Mouse (Mus musculus) adrenal gland, postnatal 25 days (tissue): ENCODE measurements around the gene Tap1. TPM values are rescaled to one million over a fixed set of nuclear protein-coding genes. Genes with fewer than 3 reads are reported as not detected.
"Not testable (repeated sequence)": the region's sequence is repeated elsewhere in the genome, so short reads cannot be mapped to it uniquely, and the experiment has no call there.

Experiments used
- DNase-seq: peaks from one replicate; pipeline ENCODE4 v3.0.0; 2021; ENCODE audit warnings: mixed read lengths
- total RNA-seq: library from RNA; stranded (reverse); gene quantifications from 2 replicates; pipeline ENCODE4 v1.2.3, GENCODE M21; 2021

The Tap1 gene
- total RNA-seq, 1 experiment from 2014 or later, result 20.9 TPM

- DNase-seq, result not testable (repeated sequence)
These were observed 44.7 kb downstream of the Tap1 start for GRCm38 (mm10) chr17:34232021-34232420.

- peak; percentile 68 for DNase-seq
These were observed 47.6 kb downstream of the Tap1 start for GRCm38 (mm10) chr17:34234926-34235325.

- DNase-seq, result no peak
These were observed 49.3 kb downstream of the Tap1 start for GRCm38 (mm10) chr17:34236691-34237090.

- DNase-seq, result no peak
These were observed 50.4 kb downstream of the Tap1 start for GRCm38 (mm10) chr17:34237741-34238140.

GRCm38 (mm10) chr17:34238706-34239105 is 51.4 kb downstream of the Tap1 start, which contains the start of gene H2-Ob:
Gene H2-Ob, plus strand, starts transcription at chr17:34238903.
- DNase-seq, result no peak

GRCm38 (mm10) chr17:34239601-34240041 is 52.3 kb downstream of the Tap1 start:
- no peak for DNase-seq

GRCm38 (mm10) chr17:34240366-34240765 is 53.0 kb downstream of the Tap1 start:
- DNase-seq, result no peak

GRCm38 (mm10) chr17:34240916-34241315 is 53.6 kb downstream of the Tap1 start:
- no peak for DNase-seq

GRCm38 (mm10) chr17:34244656-34245055 is 57.3 kb downstream of the Tap1 start:
- no peak for DNase-seq

Other genes with a start within 250 kb of the Tap1 start
- gene Pfdn6, start 247.2 kb upstream of the Tap1 start, total RNA-seq, result 101 and 102 TPM in 2 replicates
- gene Wdr46, start 246.9 kb upstream of the Tap1 start, total RNA-seq, result 38.7 and 40.4 TPM in 2 replicates
- 8.5 and 8.9 TPM in 2 replicates for gene B3galt4, start 236.1 kb upstream of the Tap1 start, total RNA-seq
- 57.4 and 70.0 TPM in 2 replicates for gene Vps52, start 231.7 kb upstream of the Tap1 start, total RNA-seq
- 630 and 736 TPM in 2 replicates for gene Rps18, start 231.6 kb upstream of the Tap1 start, total RNA-seq
- 321 and 327 TPM in 2 replicates for gene H2-K1, start 187.2 kb upstream of the Tap1 start, total RNA-seq
- gene Ring1, start 162.9 kb upstream of the Tap1 start, total RNA-seq, result 50.8 and 66.2 TPM in 2 replicates
- gene H2-Ke6, start 159.5 kb upstream of the Tap1 start, total RNA-seq, result 239 TPM in 2 replicates
- gene Slc39a7, start 155.9 kb upstream of the Tap1 start, total RNA-seq, result 149 and 162 TPM in 2 replicates
- 66.8 and 71.0 TPM in 2 replicates for gene Rxrb, start 155.7 kb upstream of the Tap1 start, total RNA-seq
- 0.91 and 3.0 TPM in 2 replicates for gene Col11a2, start 148.1 kb upstream of the Tap1 start, total RNA-seq
- 0.27 TPM in 1 of 2 replicates, not detected in the other for gene H2-Oa, start 95.2 kb upstream of the Tap1 start, total RNA-seq
- gene H2-DMa, start 68.0 kb upstream of the Tap1 start, total RNA-seq, result 9.0 and 11.5 TPM in 2 replicates
- gene Brd2, start 64.9 kb upstream of the Tap1 start, total RNA-seq, result 209 and 233 TPM in 2 replicates
- 1.7 TPM in 1 of 2 replicates, not detected in the other for gene H2-DMb2, start 44.2 kb upstream of the Tap1 start, total RNA-seq
- 2.4 and 3.0 TPM in 2 replicates for gene H2-DMb1, start 34.5 kb upstream of the Tap1 start, total RNA-seq
- 7.0 and 14.5 TPM in 2 replicates for gene Psmb9, start 211 bp downstream of the Tap1 start, total RNA-seq
- gene Psmb8, start 10.2 kb downstream of the Tap1 start, total RNA-seq, result 11.7 and 23.5 TPM in 2 replicates
- gene Tap2, start 16.0 kb downstream of the Tap1 start, total RNA-seq, result 43.1 and 56.6 TPM in 2 replicates
- gene H2-Ob, start 51.4 kb downstream of the Tap1 start, total RNA-seq, result 0.43 TPM in 1 of 2 replicates, not detected in the other
- gene H2-Ab1, start 70.1 kb downstream of the Tap1 start, total RNA-seq, result 15.5 and 17.0 TPM in 2 replicates
- gene H2-Aa, start 100.3 kb downstream of the Tap1 start, total RNA-seq, result 14.2 and 19.2 TPM in 2 replicates
- gene H2-Eb1, start 118.3 kb downstream of the Tap1 start, total RNA-seq, result 14.0 and 18.1 TPM in 2 replicates
- gene H2-Eb2, start 138.1 kb downstream of the Tap1 start, total RNA-seq, result not detected in 2 replicates
- gene Btnl2, start 167.3 kb downstream of the Tap1 start, total RNA-seq, result 0.43 TPM in 1 of 2 replicates, not detected in the other
- not detected in 2 replicates for gene Btnl1, start 189.6 kb downstream of the Tap1 start, total RNA-seq
- gene BC051142, start 211.3 kb downstream of the Tap1 start, total RNA-seq, result 1.7 and 3.4 TPM in 2 replicates